Mouse (Mus musculus): ENCODE results near the gene Slx4ip.

The Slx4ip gene

GRCm38 (mm10) chr2:137107946-137108345 is 216.9 kb downstream of the Slx4ip start:
- DNase-seq = no peak

GRCm38 (mm10) chr2:137109321-137110213 is 218.5 kb downstream of the Slx4ip start:
- DNase-seq = no peak

- DNase-seq = no peak
Observed at GRCm38 (mm10) chr2:137110214-137110898, 219.3 kb downstream of the Slx4ip start.

GRCm38 (mm10) chr2:137113288-137114061 is 222.5 kb downstream of the Slx4ip start:
- DNase-seq = no peak

GRCm38 (mm10) chr2:137114248-137115096 is 223.5 kb downstream of the Slx4ip start:
- DNase-seq = peak; percentile 70

- no peak for DNase-seq
Observed at GRCm38 (mm10) chr2:137115241-137116024, 224.4 kb downstream of the Slx4ip start.

- DNase-seq = peak; percentile 19
Observed at GRCm38 (mm10) chr2:137116025-137116674, 225.1 kb downstream of the Slx4ip start, which contains the start of gene Jag1. TSS of gene Jag1 (minus strand) at chr2:137116644.

- DNase-seq = peak; percentile 81
Observed at GRCm38 (mm10) chr2:137116675-137117320, 225.8 kb downstream of the Slx4ip start.

- DNase-seq = peak; percentile 77
Observed at GRCm38 (mm10) chr2:137117321-137117690, 226.3 kb downstream of the Slx4ip start.
